Mouse (Mus musculus) heart, embryonic 10.5 days (tissue): Measurements from ENCODE around the gene Olfr1133. TPM values are rescaled to one million over a fixed set of nuclear protein-coding genes. Genes with fewer than 3 reads are reported as not detected.
"Not testable (repeated sequence)": the region's sequence is repeated elsewhere in the genome, so short reads cannot be mapped to it uniquely, and the experiment has no call there.

ENCODE experiments used
- DNase-seq: peaks from one replicate; pipeline ENCODE4 v3.0.0-alpha.2; 2017; ENCODE audit warnings: low spot score
- H3K27ac ChIP-seq: fragments of 300-500 bp; sonication (generic); 2 replicates; pipeline ENCODE4 v1.5.1; 2016; ENCODE audit warnings: mild to moderate bottlenecking
- H3K27me3 ChIP-seq: fragments of 300-500 bp; sonication (generic); 2 replicates; pipeline ENCODE4 v1.6.1; 2016; ENCODE audit warnings: mild to moderate bottlenecking; ENCODE audit not compliant: poor library complexity, insufficient read depth, severe bottlenecking
- H3K36me3 ChIP-seq: fragments of 300-500 bp; sonication (generic); 2 replicates; pipeline ENCODE4 v1.6.1; 2016; ENCODE audit warnings: mild to moderate bottlenecking, moderate library complexity
- H3K4me1 ChIP-seq: fragments of 300-500 bp; sonication (generic); 2 replicates; pipeline ENCODE4 v1.6.1; 2016; ENCODE audit warnings: mild to moderate bottlenecking
- H3K4me3 ChIP-seq: fragments of 300-500 bp; sonication (generic); 2 replicates; pipeline ENCODE4 v1.5.1; 2016; ENCODE audit warnings: mild to moderate bottlenecking, moderate library complexity
- H3K9me3 ChIP-seq: fragments of 300-500 bp; sonication (generic); 2 replicates; pipeline ENCODE4 v1.6.1; 2016; ENCODE audit warnings: mild to moderate bottlenecking, moderate library complexity
- WGBS: fragments of 180-500 bp; shearing (Covaris S2); methylation state at CpG from one replicate; pipeline ENCODE4 v1.1.7; 2016; 5-methylcytosine and 5-hydroxymethylcytosine counted together
- polyA plus RNA-seq: library from polyadenylated mRNA; unstranded; fragments of >200 nt; fragmentation: Nextera tagmentation; extraction: Ambion mirVana; gene quantifications from 2 replicates; pipeline ENCODE4 v1.2.1, GENCODE M21; 2016

Olfr1133 gene
- not detected in 2 replicates for polyA plus RNA-seq

- no peak for DNase-seq
- no peaks in the 10 kb centered on the region for H3K9me3 ChIP-seq
- H3K4me3 ChIP-seq: no peak within 1 kb of the TSS
- no peaks in the 10 kb centered on the region for H3K4me1 ChIP-seq
- H3K27ac ChIP-seq: no peak within 1 kb of the TSS
- H3K36me3 ChIP-seq: no peaks in the 10 kb centered on the region
- H3K27me3 ChIP-seq: no peaks in the 10 kb centered on the region
Measured at GRCm38 (mm10) chr2:87647274-87647673, at the start of gene Olfr1133. Gene Olfr1133, minus strand, starts transcription at chr2:87647374.

GRCm38 (mm10) chr2:87693847-87694246 lies 46.7 kb upstream of the Olfr1133 start, which contains the start of gene Olfr1136:
Gene Olfr1136, minus strand, starts transcription at chr2:87693947.
- DNase-seq: no peak
- no peaks in the 10 kb centered on the region for H3K4me1 ChIP-seq
- H3K36me3 ChIP-seq: no peaks in the 10 kb centered on the region
- no peak within 1 kb of the TSS for H3K4me3 ChIP-seq
- no peaks in the 10 kb centered on the region for H3K9me3 ChIP-seq
- no peak within 1 kb of the TSS for H3K27ac ChIP-seq
- H3K27me3 ChIP-seq: no peaks in the 10 kb centered on the region

GRCm38 (mm10) chr2:87673564-87673963 lies 26.4 kb upstream of the Olfr1133 start, which contains the start of gene Olfr1135:
Gene Olfr1135, minus strand, starts transcription at chr2:87673664.
- Histone ChIP-seq H3K27ac (no peak within 1 kb of the TSS), H3K27me3 (no peaks in the 10 kb centered on the region), H3K9me3 (no peaks in the 10 kb centered on the region), H3K4me3 (no peak within 1 kb of the TSS), H3K4me1 (no peaks in the 10 kb centered on the region), H3K36me3 (no peaks in the 10 kb centered on the region)
- DNase-seq: no peak
- 11% methylated on average over 1 of the region's 1 CpGs for WGBS

GRCm38 (mm10) chr2:87658360-87658759 lies 11.2 kb upstream of the Olfr1133 start, which contains the start of gene Olfr1134:
Gene Olfr1134, minus strand, starts transcription at chr2:87658460.
- H3K27ac ChIP-seq: no peak within 1 kb of the TSS
- DNase-seq: no peak
- 71% methylated on average over 2 of the region's 2 CpGs for WGBS
- H3K36me3 ChIP-seq: no peaks in the 10 kb centered on the region
- no peaks in the 10 kb centered on the region for H3K4me1 ChIP-seq
- H3K9me3 ChIP-seq: no peaks in the 10 kb centered on the region
- H3K4me3 ChIP-seq: no peak within 1 kb of the TSS
- no peaks in the 10 kb centered on the region for H3K27me3 ChIP-seq

- Histone ChIP-seq H3K9me3 (no peaks in the 10 kb centered on the region), H3K27me3 (no peaks in the 10 kb centered on the region), H3K4me3 (no peak overlapping the region), H3K27ac (no peak overlapping the region), H3K4me1 (no peaks in the 10 kb centered on the region), H3K36me3 (no peaks in the 10 kb centered on the region)
- no peak for DNase-seq
Measured at GRCm38 (mm10) chr2:87642441-87642840, 4.7 kb downstream of the Olfr1133 start.

DNA sequence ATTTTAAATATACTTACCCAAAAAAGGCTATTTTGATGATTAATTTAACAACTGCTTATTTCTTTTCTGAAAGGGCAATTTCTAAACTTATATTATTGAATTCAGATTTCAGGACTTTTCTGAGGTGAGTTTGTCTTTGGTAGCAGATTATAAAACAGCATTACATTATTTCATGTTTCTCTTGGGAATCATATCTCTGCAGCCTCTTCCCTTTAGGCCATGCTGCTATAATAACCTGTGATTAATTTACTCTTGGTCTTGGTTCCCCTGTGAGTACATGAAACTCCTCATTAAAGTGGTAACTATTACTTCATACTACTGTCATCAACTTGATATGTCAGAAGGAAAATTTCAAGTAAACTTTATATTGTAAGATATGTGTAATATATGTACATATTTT lies 9.7 kb downstream of the Olfr1133 start, which contains the start of gene Olfr1132:
TSS of gene Olfr1132 (minus strand) at position 101 of the 400 bp plus-strand sequence.
- H3K9me3 ChIP-seq: no peaks in the 10 kb centered on the region
- no peak for DNase-seq
- H3K4me1 ChIP-seq: no peaks in the 10 kb centered on the region
- no peaks in the 10 kb centered on the region for H3K27me3 ChIP-seq
- H3K27ac ChIP-seq: no peak within 1 kb of the TSS
- H3K4me3 ChIP-seq: no peak within 1 kb of the TSS
- H3K36me3 ChIP-seq: no peaks in the 10 kb centered on the region

- WGBS: 64% methylated on average over 3 of the region's 3 CpGs
- no peak within 1 kb of the TSS for H3K27ac ChIP-seq
Measured at GRCm38 (mm10) chr2:87626804-87627203, 20.4 kb downstream of the Olfr1133 start, which contains the start of gene Olfr1131. Gene Olfr1131, plus strand, starts transcription at chr2:87627104.

DNA sequence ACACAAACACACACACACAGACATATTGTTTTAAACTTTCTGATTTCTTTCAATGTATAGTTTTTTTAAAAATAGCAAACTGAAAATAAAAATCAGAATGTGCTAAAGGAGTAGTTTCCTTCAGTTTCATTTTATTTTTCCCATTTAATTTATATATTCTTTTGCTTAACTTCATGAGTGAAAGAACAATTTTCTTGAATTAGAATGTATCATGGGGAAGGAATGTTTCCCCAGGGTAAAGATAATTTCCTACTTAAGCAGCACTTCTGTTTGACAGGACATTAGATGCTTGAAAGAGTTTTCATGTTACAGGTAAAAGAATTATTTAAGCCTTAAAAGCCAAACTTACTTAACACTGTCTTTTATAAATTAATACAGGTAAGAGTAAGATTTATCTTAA lies 41.3 kb downstream of the Olfr1133 start, which contains the start of gene Olfr1130:
TSS of gene Olfr1130 (plus strand) at position 301 of the 400 bp plus-strand sequence.
- H3K4me3 ChIP-seq, H3K27ac ChIP-seq, H3K4me1 ChIP-seq, DNase-seq, H3K27me3 ChIP-seq, H3K9me3 ChIP-seq, H3K36me3 ChIP-seq: not testable (repeated sequence)

More at GRCm38 (mm10) chr2:87626804-87627203, 20.4 kb downstream of the Olfr1133 start, which contains the start of gene Olfr1131:
- H3K4me1 ChIP-seq: no peaks in the 10 kb centered on the region
- DNase-seq: no peak
- H3K27me3 ChIP-seq: no peaks in the 10 kb centered on the region
- no peaks in the 10 kb centered on the region for H3K9me3 ChIP-seq
- H3K4me3 ChIP-seq: no peak within 1 kb of the TSS
- H3K36me3 ChIP-seq: no peaks in the 10 kb centered on the region

Other genes with a start within 250 kb of the Olfr1133 start
- not detected in 2 replicates for gene Olfr1123, start 230.7 kb downstream of the Olfr1133 start, polyA plus RNA-seq
- gene Olfr1124, start 217.1 kb downstream of the Olfr1133 start, polyA plus RNA-seq: 0.18 TPM in 1 of 2 replicates, not detected in the other
- not detected in 2 replicates for gene Olfr1126, start 193.4 kb downstream of the Olfr1133 start, polyA plus RNA-seq
- gene Pramel7, start 150.3 kb downstream of the Olfr1133 start, polyA plus RNA-seq: not detected in 2 replicates
- not detected in 2 replicates for gene Pramel6, start 140.8 kb downstream of the Olfr1133 start, polyA plus RNA-seq
- not detected in 2 replicates for gene Olfr153, start 115.6 kb downstream of the Olfr1133 start, polyA plus RNA-seq
- not detected in 2 replicates for gene Olfr1128, start 101.8 kb downstream of the Olfr1133 start, polyA plus RNA-seq
- not detected in 2 replicates for gene Olfr1129, start 73.5 kb downstream of the Olfr1133 start, polyA plus RNA-seq
- not detected in 2 replicates for gene Olfr1130, start 41.2 kb downstream of the Olfr1133 start, polyA plus RNA-seq
- gene Olfr1131, start 20.3 kb downstream of the Olfr1133 start, polyA plus RNA-seq: not detected in 2 replicates
- not detected in 2 replicates for gene Olfr1132, start 9.8 kb downstream of the Olfr1133 start, polyA plus RNA-seq
- gene Olfr1134, start 11.1 kb upstream of the Olfr1133 start, polyA plus RNA-seq: not detected in 2 replicates
- gene Olfr1135, start 26.3 kb upstream of the Olfr1133 start, polyA plus RNA-seq: not detected in 2 replicates
- not detected in 2 replicates for gene Olfr1136, start 46.6 kb upstream of the Olfr1133 start, polyA plus RNA-seq
- gene Olfr1137, start 65.8 kb upstream of the Olfr1133 start, polyA plus RNA-seq: not detected in 2 replicates
- not detected in 2 replicates for gene Olfr1138, start 92.6 kb upstream of the Olfr1133 start, polyA plus RNA-seq
- gene Olfr1140, start 96.4 kb upstream of the Olfr1133 start, polyA plus RNA-seq: not detected in 2 replicates
- gene Olfr1141, start 106.6 kb upstream of the Olfr1133 start, polyA plus RNA-seq: not detected in 2 replicates
- not detected in 2 replicates for gene Olfr152, start 132.1 kb upstream of the Olfr1133 start, polyA plus RNA-seq
- gene Olfr1143, start 153.2 kb upstream of the Olfr1133 start, polyA plus RNA-seq: not detected in 2 replicates
- gene Olfr1145, start 162.4 kb upstream of the Olfr1133 start, polyA plus RNA-seq: not detected in 2 replicates
- not detected in 2 replicates for gene Olfr1148, start 183.2 kb upstream of the Olfr1133 start, polyA plus RNA-seq
- not detected in 2 replicates for gene Olfr1150-ps1, start 196.6 kb upstream of the Olfr1133 start, polyA plus RNA-seq
- gene Olfr1151, start 208.5 kb upstream of the Olfr1133 start, polyA plus RNA-seq: not detected in 2 replicates
- gene Olfr1152, start 219.1 kb upstream of the Olfr1133 start, polyA plus RNA-seq: not detected in 2 replicates
- gene Olfr1153, start 247.6 kb upstream of the Olfr1133 start, polyA plus RNA-seq: not detected in 2 replicates